Mouse (Mus musculus): ENCODE results near the gene Strbp.
"Not testable (repeated sequence)": the region's sequence is repeated elsewhere in the genome, so short reads cannot be mapped to it uniquely, and the experiment has no call there.

The Strbp gene

GRCm38 (mm10) chr2:37519286-37519640 is 184.4 kb downstream of the Strbp start:
- no peak for DNase-seq (ENCODE audit: low spot score)

DNA sequence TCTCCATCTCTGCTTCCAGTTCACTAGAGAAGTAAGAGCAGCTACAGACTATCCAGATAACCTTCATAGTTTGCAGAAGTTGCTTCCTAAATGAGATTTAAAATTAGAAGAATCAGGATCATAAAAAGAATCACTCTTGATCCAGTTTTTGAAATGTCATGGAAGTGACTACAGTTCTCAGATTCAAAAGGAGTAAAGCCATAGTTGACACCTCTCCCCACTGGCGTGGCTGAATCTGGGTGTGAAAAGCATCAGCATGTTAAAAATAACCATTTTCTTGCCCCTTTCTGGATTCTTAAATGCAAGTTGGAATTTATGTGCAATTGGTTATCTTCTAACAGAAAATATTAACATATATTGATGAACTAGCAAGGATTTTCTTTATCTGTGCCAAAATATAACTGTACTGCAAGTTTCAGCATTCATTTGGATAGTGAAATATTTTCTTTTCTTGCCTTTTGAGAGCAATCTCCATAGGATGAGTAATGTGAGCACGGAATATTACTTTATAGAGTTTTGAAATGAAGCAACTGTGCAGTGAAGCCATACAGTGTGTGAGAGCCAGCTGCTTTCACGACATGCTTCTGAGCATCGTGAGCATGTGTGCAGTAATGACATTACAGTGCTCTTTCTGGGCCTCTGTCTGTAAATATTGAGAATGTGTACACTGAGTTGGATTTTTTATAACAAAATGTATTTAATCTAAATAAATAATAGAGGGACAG is 184.9 kb downstream of the Strbp start:
- DNase-seq (ENCODE audit: low spot score): no peak

DNA sequence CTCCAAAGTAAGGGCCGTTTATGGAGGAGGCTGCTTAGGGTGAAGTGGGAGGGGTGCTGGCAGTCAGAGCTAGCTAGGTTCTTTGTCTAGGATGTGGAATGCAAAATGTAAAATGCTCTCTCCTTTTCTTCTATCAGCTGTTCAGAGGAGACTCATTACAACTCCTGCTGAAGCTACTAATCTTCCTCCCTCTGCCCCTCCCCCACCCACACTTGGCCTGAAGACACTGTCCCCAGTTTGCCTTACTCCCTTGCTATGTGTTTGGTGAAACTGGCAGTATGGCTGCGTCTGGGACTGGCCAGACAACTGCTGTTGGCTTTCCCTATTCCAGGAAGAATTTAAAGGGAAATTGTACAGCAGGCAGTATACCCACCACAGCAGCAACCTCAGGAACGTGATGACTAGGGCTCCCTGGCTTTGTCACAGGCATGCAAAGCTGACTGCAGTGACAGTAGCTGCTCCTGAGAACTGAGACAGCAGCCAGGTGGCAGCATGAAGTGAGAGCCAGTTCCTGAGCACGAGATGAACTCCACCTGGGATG is 186.7 kb downstream of the Strbp start:
- no peak for DNase-seq (ENCODE audit: low spot score)

DNA sequence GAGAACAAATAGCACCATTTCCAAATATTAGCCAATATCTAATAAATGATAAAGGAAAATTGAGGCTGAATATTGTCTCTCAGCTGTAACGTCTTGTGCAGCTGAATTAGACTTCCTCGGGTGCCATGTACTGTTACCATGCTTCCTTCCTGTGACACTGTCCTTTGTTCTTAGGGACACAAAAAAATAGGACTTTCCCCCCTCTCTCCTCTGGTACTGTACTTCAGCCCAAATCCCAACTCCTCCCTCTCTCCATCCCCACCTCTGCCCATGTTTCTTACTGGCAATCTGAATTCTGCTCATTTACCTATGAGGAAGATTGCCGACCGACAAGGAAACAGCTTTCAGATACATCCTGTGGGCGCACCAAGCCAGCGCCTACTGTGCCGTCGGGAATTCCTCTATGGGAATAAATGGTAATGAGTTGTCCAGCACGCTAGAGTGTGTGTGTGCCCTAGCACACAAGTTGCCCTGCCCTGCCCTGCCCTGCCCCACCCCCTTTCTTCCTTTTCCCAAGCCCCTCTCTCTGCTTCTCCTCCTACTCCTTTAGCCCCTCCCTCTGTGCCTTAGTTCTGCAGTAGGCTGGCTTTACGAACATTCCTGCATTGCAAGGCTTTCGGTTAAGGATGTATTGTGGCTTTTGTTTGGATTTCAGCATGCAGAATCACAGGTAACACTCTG is 187.5 kb downstream of the Strbp start, which contains the start of gene Gpr21:
TSS of gene Gpr21 (plus strand) at position 303 of the 681 bp plus-strand sequence.
- DNase-seq (ENCODE audit: low spot score): no peak

DNA sequence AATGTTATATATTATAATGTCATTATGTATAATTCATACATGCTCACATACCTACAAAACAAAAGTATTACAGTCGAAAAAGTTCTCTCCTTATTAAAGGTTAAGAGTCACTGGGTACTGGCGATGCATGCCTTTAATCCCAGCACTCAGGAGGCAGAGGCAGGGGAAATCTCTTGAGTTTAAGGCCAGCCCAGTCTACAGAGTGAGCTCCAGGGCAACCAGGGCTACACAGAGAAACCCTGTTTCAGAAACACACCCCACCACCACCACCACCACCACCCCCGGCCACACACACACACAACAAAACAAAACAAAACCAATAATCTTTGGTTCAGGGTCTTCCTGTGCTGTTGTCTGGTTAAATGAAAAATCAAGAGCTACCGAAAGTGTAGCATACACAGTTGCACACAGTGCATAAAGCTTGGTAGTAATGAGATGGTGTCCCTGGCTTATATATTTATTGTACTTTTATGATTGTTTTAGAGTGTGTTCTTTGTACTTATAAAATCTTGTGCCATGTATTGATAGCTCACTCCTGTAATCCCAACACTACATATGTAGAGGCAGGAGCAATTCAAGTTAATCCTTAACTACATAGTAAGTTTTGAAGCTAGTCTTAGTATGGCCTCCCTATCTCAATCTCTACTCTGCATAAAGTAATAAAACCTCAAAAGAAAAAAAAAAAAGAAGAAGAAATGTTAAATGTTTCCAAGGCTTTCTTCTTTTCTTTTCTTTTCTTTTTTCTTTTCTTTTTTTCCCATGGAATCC is 192.3 kb downstream of the Strbp start:
- DNase-seq (ENCODE audit: low spot score): no peak

GRCm38 (mm10) chr2:37505856-37506255 is 197.8 kb downstream of the Strbp start:
- not testable (repeated sequence) for DNase-seq (ENCODE audit: low spot score)

DNA sequence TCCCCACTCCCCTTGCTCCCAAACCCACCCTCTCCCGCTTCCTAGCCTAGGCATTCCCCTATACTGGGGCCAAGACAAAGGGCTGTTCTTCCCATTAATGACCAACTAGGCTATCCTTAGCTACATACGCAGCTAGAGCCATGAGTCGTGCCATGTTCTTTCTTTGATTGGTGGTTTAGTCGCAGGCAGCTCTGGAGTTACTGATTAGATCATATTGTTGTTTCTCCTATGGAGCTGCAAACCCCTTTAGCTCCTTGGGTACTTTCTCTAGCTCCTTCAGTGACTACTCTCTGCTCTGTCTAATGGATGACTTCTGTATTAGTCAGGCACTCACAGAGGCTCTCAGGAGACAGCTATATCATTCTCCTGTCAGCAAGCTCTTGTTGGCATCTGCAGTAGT is 206.3 kb downstream of the Strbp start:
- DNase-seq (ENCODE audit: low spot score): no peak

- no peak for DNase-seq (ENCODE audit: low spot score)
Measured at GRCm38 (mm10) chr2:37488956-37489355, 214.7 kb downstream of the Strbp start.

- DNase-seq (ENCODE audit: low spot score): no peak
Measured at GRCm38 (mm10) chr2:37486408-37486807, 217.3 kb downstream of the Strbp start.

- DNase-seq (ENCODE audit: low spot score): no peak
Measured at GRCm38 (mm10) chr2:37485370-37485769, 218.3 kb downstream of the Strbp start.

DNA sequence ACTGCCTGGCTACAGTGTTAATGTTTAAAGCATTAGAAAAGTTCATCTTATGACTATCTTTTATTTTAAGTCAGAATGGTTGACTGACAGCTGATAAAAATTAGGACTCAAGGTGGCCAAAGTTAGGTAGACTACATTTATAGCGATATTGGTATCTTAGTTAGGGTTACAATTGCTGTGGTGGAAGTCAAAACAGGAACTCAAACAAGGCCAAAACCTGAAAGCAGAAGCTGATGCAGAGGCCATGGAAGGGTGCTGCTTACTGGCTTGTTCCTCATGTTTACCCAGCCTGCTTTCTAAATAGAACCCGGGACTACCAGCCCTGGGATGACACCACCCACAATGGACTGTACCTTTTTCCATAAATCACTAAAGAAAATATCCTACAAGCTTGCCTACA is 219.5 kb downstream of the Strbp start:
- no peak for DNase-seq (ENCODE audit: low spot score)

- no peak for DNase-seq (ENCODE audit: low spot score)
Measured at GRCm38 (mm10) chr2:37480039-37480438, 223.6 kb downstream of the Strbp start.

- DNase-seq (ENCODE audit: low spot score): no peak
Measured at GRCm38 (mm10) chr2:37479559-37479958, 224.1 kb downstream of the Strbp start.

DNA sequence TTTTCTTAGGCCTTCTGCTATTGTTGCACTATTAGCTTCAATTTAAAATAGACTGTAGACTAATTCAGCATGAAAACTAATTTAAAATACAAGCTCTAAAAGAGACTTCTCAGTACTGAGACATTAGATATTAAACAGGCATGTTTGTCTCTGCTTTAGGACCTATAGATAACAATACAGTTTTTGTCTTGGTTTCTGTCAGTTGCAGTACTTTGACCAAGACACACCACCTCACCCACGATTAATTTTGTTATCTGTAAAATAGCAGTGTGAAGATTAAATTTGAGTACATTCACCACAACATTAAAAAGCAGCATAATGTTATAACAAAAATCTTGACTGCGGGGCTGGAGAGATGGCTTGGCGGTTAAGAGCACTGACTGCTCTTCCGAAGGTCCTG is 237.4 kb downstream of the Strbp start:
- DNase-seq (ENCODE audit: low spot score): no peak

DNA sequence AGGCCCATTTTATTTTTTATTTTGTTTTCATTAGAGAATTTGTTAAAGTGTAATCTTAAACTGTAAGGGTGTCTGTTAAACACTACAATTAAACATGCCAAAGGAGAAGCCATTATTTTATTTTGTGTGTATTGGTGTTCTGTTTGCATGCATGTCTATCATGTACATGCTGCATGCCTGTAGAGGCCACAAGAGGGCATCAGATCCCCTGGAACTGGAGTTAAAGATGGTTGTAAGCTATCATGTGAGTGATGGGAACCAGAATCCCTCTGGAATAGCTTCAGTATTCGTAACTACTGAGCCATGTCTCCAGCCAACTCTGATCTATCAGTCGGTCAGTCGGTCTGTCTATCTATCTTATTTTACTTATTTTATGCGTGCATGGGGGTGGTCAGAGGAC is 243.0 kb downstream of the Strbp start:
- DNase-seq (ENCODE audit: low spot score): no peak

GRCm38 (mm10) chr2:37452376-37452760 is 251.3 kb downstream of the Strbp start:
- DNase-seq (ENCODE audit: low spot score): no peak

DNA sequence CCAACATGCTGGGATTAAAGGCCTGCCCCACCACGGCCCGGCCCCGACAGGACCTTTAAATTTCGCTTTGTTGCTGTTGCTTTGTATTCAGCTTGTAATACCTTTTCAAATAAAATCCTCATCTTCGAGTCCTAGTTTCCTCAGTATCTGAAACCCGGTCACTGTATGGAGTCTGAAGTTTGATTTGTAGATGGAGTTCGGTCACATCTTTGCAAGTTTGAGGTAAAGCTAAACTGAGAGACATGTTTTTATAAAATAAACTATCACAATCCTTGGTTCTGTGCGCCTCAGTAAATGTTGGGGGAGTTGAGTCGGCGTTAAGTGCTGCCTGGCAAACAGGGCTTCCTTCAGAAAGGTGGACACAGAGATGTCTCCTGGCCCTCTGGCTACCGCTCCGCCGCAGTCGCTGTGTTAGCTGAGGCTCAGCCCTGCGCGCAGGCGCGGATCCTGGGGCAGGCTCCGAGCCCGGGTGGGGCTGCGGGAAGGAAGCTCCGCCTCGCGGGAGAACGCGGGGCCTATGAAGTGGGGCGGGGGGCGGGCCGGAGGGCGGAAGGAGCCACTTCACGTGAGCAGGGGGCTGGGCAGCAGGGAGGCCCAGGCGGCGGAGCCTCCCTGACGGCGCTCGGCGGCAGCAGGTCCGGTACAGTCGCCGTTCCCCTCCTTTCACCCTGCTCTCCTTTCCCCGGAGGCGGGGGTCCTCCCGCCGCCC is 251.8 kb downstream of the Strbp start:
- DNase-seq (ENCODE audit: low spot score): peak; percentile 92

- peak; percentile 93 for DNase-seq (ENCODE audit: low spot score)
Measured at GRCm38 (mm10) chr2:37442611-37443591, 260.8 kb downstream of the Strbp start, which contains the start of the genes Zbtb26, Zbtb6 and Rabgap1. Zbtb26 (minus strand) TSS chr2:37443135. Zbtb6 (minus strand) TSS chr2:37443171. Rabgap1 (plus strand) TSS chr2:37443279.
